Mouse (Mus musculus) cerebellum, adult 2 months (tissue): ENCODE data around the gene Pcgf1.

ENCODE experiments used
- CTCF ChIP-seq: fragments of 200-500 bp; IDR thresholded peaks from 2 replicates; pipeline ENCODE4 v1.5.1; 2011; ENCODE audit warnings: low read depth, mild to moderate bottlenecking, control low read depth, low read length, moderate library complexity, borderline replicate concordance; ENCODE audit not compliant: insufficient read depth
- POLR2A ChIP-seq: fragments of 200-500 bp; IDR thresholded peaks from 2 replicates; pipeline ENCODE4 v1.6.1; 2011; ENCODE audit warnings: low read length, control low read depth, borderline replicate concordance; ENCODE audit not compliant: insufficient read depth

DNA sequence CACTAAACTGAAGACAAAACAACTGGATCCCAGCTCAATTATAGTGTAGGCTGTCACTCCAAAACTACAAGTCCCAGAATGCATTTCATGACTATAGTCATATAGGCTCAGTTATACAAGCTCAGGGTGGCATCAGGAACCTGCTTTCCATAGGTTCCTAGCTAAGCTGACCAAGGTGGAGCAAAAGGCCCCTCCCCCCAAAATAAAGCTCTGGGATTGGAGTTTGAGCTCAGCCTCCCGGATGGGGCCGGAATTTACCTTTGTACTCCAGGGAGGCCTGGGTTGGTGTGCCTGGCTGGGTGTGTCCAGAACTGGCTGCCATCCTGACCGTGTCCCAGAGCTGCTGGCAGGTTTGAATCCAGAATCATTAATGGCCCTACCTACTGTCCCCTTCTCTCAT is 19.9 kb upstream of the Pcgf1 start, which contains the start of gene Dqx1:
- no peak for TF ChIP-seq POLR2A
- no peak for TF ChIP-seq CTCF
